Mouse (Mus musculus): ENCODE measurements around the gene Tmem131.

DNA sequence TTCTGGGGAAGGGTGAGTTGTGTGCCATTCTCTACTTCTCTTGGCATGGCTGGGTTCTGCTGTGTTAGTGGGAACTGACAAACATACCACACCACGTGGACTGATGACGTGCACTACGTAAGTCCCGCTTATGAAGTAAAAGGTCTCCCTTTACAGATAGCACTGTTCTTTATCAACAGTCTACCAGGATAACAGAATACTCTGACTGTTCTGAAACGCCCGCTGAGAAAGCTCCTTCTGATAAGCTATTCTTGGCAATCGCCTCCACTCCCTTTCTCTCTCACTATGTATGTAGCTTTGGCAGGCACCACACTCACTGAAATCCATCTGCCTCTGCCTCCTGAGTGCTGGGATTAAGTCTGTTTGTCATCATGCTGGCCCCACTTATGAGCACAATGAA, 130.1 kb downstream of the Tmem131 start:
- no peak for TF ChIP-seq MYOD1 (IDR thresholded peaks at IDR 0.05; ENCODE audit: control insufficient read depth in 1 of 3, insufficient read length in 2 of 3, low read depth in 2 of 3)
- no peak for TF ChIP-seq POLR2A (IDR thresholded peaks at IDR 0.05; ENCODE audit: insufficient read length, low read depth)
- TF ChIP-seq TCF12 (IDR thresholded peaks at IDR 0.05; ENCODE audit: insufficient read depth, poor library complexity, severe bottlenecking): no peak

All from myocyte (in vitro differentiated cells).